Mouse (Mus musculus) lung, embryonic 14.5 days (tissue): ENCODE results near the gene Xkrx. TPM values are rescaled to one million over a fixed set of nuclear protein-coding genes. Genes with fewer than 3 reads are reported as not detected.

Experiments
- ATAC-seq: fragments of 200-750 bp; cut with Nextera tagmentation; 2 replicates; pipeline ENCODE4 v1.8.0; 2017; ENCODE audit warnings: mild to moderate bottlenecking, moderate TSS enrichment, moderate library complexity; ENCODE audit not compliant: insufficient read depth
- DNase-seq: peaks from one replicate; pipeline ENCODE4 v3.0.0-alpha.2; 2015
- H3K27ac ChIP-seq: fragments of 300-500 bp; sonication (generic); 2 replicates; pipeline ENCODE4 v1.5.1; 2014; ENCODE audit warnings: low read depth, mild to moderate bottlenecking, moderate library complexity
- H3K27me3 ChIP-seq: fragments of 300-500 bp; sonication (generic); 2 replicates; pipeline ENCODE4 v1.6.1; 2014; ENCODE audit warnings: low read length, control low read depth; ENCODE audit not compliant: insufficient read depth
- H3K36me3 ChIP-seq: fragments of 300-500 bp; sonication (generic); 2 replicates; pipeline ENCODE4 v1.6.1; 2014; ENCODE audit warnings: control low read depth; ENCODE audit not compliant: insufficient read depth
- H3K4me1 ChIP-seq: fragments of 300-500 bp; sonication (generic); 2 replicates; pipeline ENCODE4 v1.6.1; 2014; ENCODE audit warnings: antibody characterized with exemption, control low read depth; ENCODE audit not compliant: insufficient read depth
- H3K4me2 ChIP-seq: fragments of 300-500 bp; sonication (generic); 2 replicates; pipeline ENCODE4 v1.6.1; 2014; ENCODE audit warnings: mild to moderate bottlenecking
- H3K4me3 ChIP-seq: fragments of 300-500 bp; sonication (generic); 2 replicates; pipeline ENCODE4 v1.5.1; 2014; ENCODE audit warnings: low read depth, low read length
- H3K9ac ChIP-seq: fragments of 300-500 bp; sonication (generic); 2 replicates; pipeline ENCODE4 v1.6.1; 2014
- H3K9me3 ChIP-seq: fragments of 300-500 bp; sonication (generic); 2 replicates; pipeline ENCODE4 v1.6.1; 2016; ENCODE audit warnings: low read depth, low read length, control low read depth
- CTCF ChIP-seq: IDR thresholded peaks from 2 replicates; pipeline ENCODE4 v1.5.1; 2016; ENCODE audit warnings: antibody characterized with exemption, low read depth
- WGBS: fragments of 180-500 bp; shearing (Covaris S2); extraction: QIAGEN DNeasy Blood & Tissue Kit; methylation state at CpG from one replicate; pipeline ENCODE4 v1.1.7; 2014; 5-methylcytosine and 5-hydroxymethylcytosine counted together
- polyA plus RNA-seq: library from polyadenylated mRNA; unstranded; fragments of >200 nt; fragmentation: Nextera tagmentation; extraction: Ambion mirVana; gene quantifications from 2 replicates; pipeline ENCODE4 v1.2.1, GENCODE M21; 2014

The Xkrx gene
- polyA plus RNA-seq, 1 experiment from 2014 or later: 0.32 TPM

- DNase-seq (no peak), ATAC-seq (peak; percentile 43; the same call in 1 of the 2 replicates)
- Histone ChIP-seq H3K27me3 (no peaks in the 10 kb centered on the region), H3K4me2 (peak overlapping the region; percentile 59), H3K9me3 (no peaks in the 10 kb centered on the region), H3K9ac (no peak overlapping the region), H3K4me1 (no peaks in the 10 kb centered on the region), H3K36me3 (no peaks in the 10 kb centered on the region), H3K27ac (no peak overlapping the region), H3K4me3 (peak overlapping the region; percentile 24)
- TF ChIP-seq CTCF: no peak
- WGBS: 10% methylated on average over 11 of the region's 11 CpGs
Measured at GRCm38 (mm10) chrX:134162826-134163225, 950 bp upstream of the Xkrx start.

- Histone ChIP-seq H3K27ac (no peak overlapping the region), H3K36me3 (no peaks in the 10 kb centered on the region), H3K9me3 (no peaks in the 10 kb centered on the region), H3K27me3 (no peaks in the 10 kb centered on the region), H3K4me1 (no peaks in the 10 kb centered on the region), H3K4me2 (no peak overlapping the region), H3K4me3 (no peak overlapping the region), H3K9ac (no peak overlapping the region)
- DNase-seq (no peak), ATAC-seq (no peak)
- no peak for TF ChIP-seq CTCF
- 66% methylated on average over 2 of the region's 2 CpGs for WGBS
Measured at GRCm38 (mm10) chrX:134160442-134160841, 1.4 kb downstream of the Xkrx start.

GRCm38 (mm10) chrX:134158151-134158550 lies 3.7 kb downstream of the Xkrx start:
- Histone ChIP-seq H3K9me3 (no peaks in the 10 kb centered on the region), H3K4me3 (no peak overlapping the region), H3K4me1 (no peaks in the 10 kb centered on the region), H3K27ac (no peak overlapping the region), H3K36me3 (no peaks in the 10 kb centered on the region), H3K9ac (no peak overlapping the region), H3K4me2 (no peak overlapping the region), H3K27me3 (no peaks in the 10 kb centered on the region)
- no peak for ATAC-seq
- no peak for DNase-seq
- no peak for TF ChIP-seq CTCF
- 50% methylated on average over 7 of the region's 7 CpGs for WGBS

- no peak overlapping the region for H3K27ac ChIP-seq
- no peaks in the 10 kb centered on the region for H3K36me3 ChIP-seq
- 62% methylated on average over 4 of the region's 4 CpGs for WGBS
- no peak for DNase-seq
- no peak overlapping the region for H3K9ac ChIP-seq
- no peak for TF ChIP-seq CTCF
- no peak overlapping the region for H3K4me3 ChIP-seq
- no peaks in the 10 kb centered on the region for H3K4me1 ChIP-seq
- no peaks in the 10 kb centered on the region for H3K9me3 ChIP-seq
- no peak overlapping the region for H3K4me2 ChIP-seq
- ATAC-seq: no peak
- H3K27me3 ChIP-seq: no peaks in the 10 kb centered on the region
Measured at GRCm38 (mm10) chrX:134141986-134142385, 19.9 kb downstream of the Xkrx start.

GRCm38 (mm10) chrX:134141551-134141950 lies 20.3 kb downstream of the Xkrx start:
- ATAC-seq: no peak
- H3K36me3 ChIP-seq: no peaks in the 10 kb centered on the region
- TF ChIP-seq CTCF: no peak
- DNase-seq: no peak
- H3K27ac ChIP-seq: no peak overlapping the region
- H3K4me3 ChIP-seq: no peak overlapping the region
- H3K9ac ChIP-seq: no peak overlapping the region
- H3K27me3 ChIP-seq: no peaks in the 10 kb centered on the region
- H3K4me2 ChIP-seq: no peak overlapping the region
- 67% methylated on average over 1 of the region's 1 CpGs for WGBS
- no peaks in the 10 kb centered on the region for H3K9me3 ChIP-seq
- H3K4me1 ChIP-seq: no peaks in the 10 kb centered on the region

GRCm38 (mm10) chrX:134140024-134140423 lies 21.9 kb downstream of the Xkrx start:
- H3K4me1 ChIP-seq: no peaks in the 10 kb centered on the region
- ATAC-seq (no peak), DNase-seq (no peak)
- H3K27me3 ChIP-seq: no peaks in the 10 kb centered on the region
- no peaks in the 10 kb centered on the region for H3K9me3 ChIP-seq
- H3K36me3 ChIP-seq: no peaks in the 10 kb centered on the region
- no peak for TF ChIP-seq CTCF
- H3K9ac ChIP-seq: no peak overlapping the region
- 73% methylated on average over 6 of the region's 6 CpGs for WGBS
- no peak overlapping the region for H3K4me2 ChIP-seq
- H3K27ac ChIP-seq: no peak overlapping the region
- no peak overlapping the region for H3K4me3 ChIP-seq

GRCm38 (mm10) chrX:134133821-134134220 lies 28.1 kb downstream of the Xkrx start:
- no peak overlapping the region for H3K9ac ChIP-seq

GRCm38 (mm10) chrX:134132295-134132694 lies 29.6 kb downstream of the Xkrx start:
- Histone ChIP-seq H3K9ac (no peak overlapping the region), H3K27me3 (no peaks in the 10 kb centered on the region), H3K4me1 (no peaks in the 10 kb centered on the region), H3K9me3 (no peaks in the 10 kb centered on the region), H3K27ac (no peak overlapping the region), H3K36me3 (no peaks in the 10 kb centered on the region), H3K4me2 (no peak overlapping the region), H3K4me3 (no peak overlapping the region)
- peak; percentile 63 for TF ChIP-seq CTCF
- WGBS: 23% methylated on average over 5 of the region's 5 CpGs
- peak; percentile 65 for DNase-seq
- no peak for ATAC-seq

More at GRCm38 (mm10) chrX:134133821-134134220, 28.1 kb downstream of the Xkrx start:
- WGBS: 44% methylated on average over 3 of the region's 3 CpGs
- Histone ChIP-seq H3K27ac (no peak overlapping the region), H3K36me3 (no peaks in the 10 kb centered on the region), H3K4me2 (no peak overlapping the region), H3K4me1 (no peaks in the 10 kb centered on the region), H3K9me3 (no peaks in the 10 kb centered on the region), H3K4me3 (no peak overlapping the region), H3K27me3 (no peaks in the 10 kb centered on the region)
- DNase-seq (no peak), ATAC-seq (no peak)
- peak; percentile 31 for TF ChIP-seq CTCF
